Mouse (Mus musculus): ENCODE data around the gene Ppip5k2. TPM values are rescaled to one million over a fixed set of nuclear protein-coding genes. Genes with fewer than 3 reads are reported as not detected.

The Ppip5k2 gene
- polyA plus RNA-seq (2014; fragmentation: Nextera tagmentation; extraction: Ambion mirVana): 56.7 and 56.9 TPM in 2 replicates

DNA sequence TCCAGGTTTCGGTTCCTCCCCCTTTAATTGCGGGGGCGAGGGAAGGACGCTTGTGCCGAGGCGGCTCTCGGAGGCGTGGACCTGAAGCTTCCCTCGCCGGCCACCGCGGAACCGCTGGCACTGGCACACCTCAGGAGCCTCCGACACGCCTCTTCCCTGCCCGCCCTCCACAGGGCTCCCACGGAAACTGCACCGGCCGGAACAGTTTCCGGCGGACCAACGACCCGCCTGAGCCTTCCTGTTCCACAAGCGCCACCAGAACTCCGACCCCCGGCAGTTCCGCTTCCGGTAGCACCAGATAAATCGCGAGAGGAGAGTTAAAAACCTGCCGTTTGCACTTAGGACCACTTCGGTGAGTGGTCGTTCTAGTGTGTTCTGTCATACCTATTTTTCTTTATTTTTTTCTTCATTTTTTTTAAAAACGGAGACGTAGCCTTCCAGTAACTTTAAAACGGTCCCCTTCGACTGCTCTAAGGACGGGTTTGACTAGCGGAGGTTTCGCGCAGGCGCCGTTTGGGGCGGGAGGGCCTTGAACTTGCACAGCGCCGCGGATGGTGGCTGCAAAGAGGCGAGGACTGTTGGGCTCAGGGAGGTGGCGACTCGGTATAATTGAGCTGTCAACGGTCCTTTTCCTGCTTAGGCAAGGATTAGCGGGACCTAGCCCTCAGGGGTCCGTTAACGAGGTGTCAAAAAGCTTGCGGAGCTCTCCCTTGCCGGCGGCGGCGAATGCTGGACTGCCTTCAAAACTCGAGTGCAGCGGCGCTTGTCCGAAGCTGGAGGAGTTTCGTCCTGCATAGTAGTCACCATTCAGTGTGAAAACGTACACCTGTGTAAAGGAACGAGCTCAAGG is at the start of gene Ppip5k2, which contains the start of gene Gin1:
Ppip5k2 (minus strand) TSS at position 508 of the 850 bp plus-strand sequence.
Gin1 (plus strand) TSS at position 269 of the 850 bp plus-strand sequence.
- H3K4me3 ChIP-seq (ENCODE audit: low read depth, low read length): peak within 1 kb of the TSS; percentile 84
- under 1% methylated on average over 58 of the region's 66 CpGs for WGBS
- H3K27ac ChIP-seq (ENCODE audit: low read depth, low read length): peak within 1 kb of the TSS; percentile 61
- no peaks in the 10 kb centered on the region for H3K36me3 ChIP-seq (ENCODE audit: control insufficient read depth, insufficient read depth, low read length)
- H3K4me2 ChIP-seq (replicated peaks; ENCODE audit: low read depth, low read length): peak within 1 kb of the TSS; percentile 70
- no peaks in the 10 kb centered on the region for H3K9me3 ChIP-seq (ENCODE audit: control insufficient read depth, low read length)
- no peaks in the 10 kb centered on the region for H3K4me1 ChIP-seq (replicated peaks; ENCODE audit: control insufficient read depth, insufficient read depth, low read length)
- H3K27me3 ChIP-seq (ENCODE audit: control insufficient read depth, insufficient read depth, low read length): no peaks in the 10 kb centered on the region
- peak within 1 kb of the TSS; percentile 88 for H3K9ac ChIP-seq (ENCODE audit: low read depth, low read length)
- ATAC-seq (ENCODE audit: low FRiP score): peak; percentile 99
- DNase-seq (ENCODE audit: low spot score): peak; percentile 96

DNA sequence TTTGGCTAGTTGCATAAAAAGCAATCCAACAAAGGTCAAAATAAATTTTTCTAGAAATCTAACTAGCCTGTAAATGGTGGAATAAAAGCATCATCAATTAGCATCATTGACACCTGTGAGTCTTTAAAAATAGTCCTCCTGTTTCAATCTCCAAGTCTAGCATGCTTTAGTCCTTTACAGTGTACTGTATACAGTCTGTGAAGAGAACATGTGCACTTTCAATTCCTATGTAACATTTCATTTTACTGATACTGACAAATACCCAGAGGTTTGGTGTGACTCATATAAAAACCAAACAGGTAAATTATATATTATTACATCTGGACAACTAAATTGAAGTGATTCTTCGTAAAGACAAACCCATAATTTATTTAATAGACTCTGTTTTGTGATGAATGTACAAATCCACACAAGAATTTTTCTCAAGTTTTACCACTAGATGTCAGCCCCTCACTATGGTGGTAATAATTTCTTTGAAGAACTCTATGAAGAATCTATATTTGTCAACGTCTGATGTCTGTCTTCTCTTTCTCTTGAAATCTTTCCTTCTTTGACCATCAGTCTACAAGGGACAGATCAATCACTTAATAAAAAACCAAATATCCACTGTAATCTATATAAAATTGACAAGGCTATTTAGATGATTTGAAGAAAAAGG is 39.2 kb upstream of the Ppip5k2 start:
- H3K36me3 ChIP-seq (ENCODE audit: control insufficient read depth, insufficient read depth, low read length): no peaks in the 10 kb centered on the region
- H3K9ac ChIP-seq (ENCODE audit: low read depth, low read length): no peak overlapping the region
- no peaks in the 10 kb centered on the region for H3K27me3 ChIP-seq (ENCODE audit: control insufficient read depth, insufficient read depth, low read length)
- H3K9me3 ChIP-seq (ENCODE audit: control insufficient read depth, low read length): no peaks in the 10 kb centered on the region
- H3K4me1 ChIP-seq (replicated peaks; ENCODE audit: control insufficient read depth, insufficient read depth, low read length): no peaks in the 10 kb centered on the region
- ATAC-seq (ENCODE audit: low FRiP score) (peak; percentile 47; the same call in 1 of the 2 replicates), DNase-seq (ENCODE audit: low spot score) (peak; percentile 35)
- no peak overlapping the region for H3K4me2 ChIP-seq (replicated peaks; ENCODE audit: low read depth, low read length)
- no peak overlapping the region for H3K27ac ChIP-seq (ENCODE audit: low read depth, low read length)
- no peak overlapping the region for H3K4me3 ChIP-seq (ENCODE audit: low read depth, low read length)
- 57% methylated on average over 2 of the region's 2 CpGs for WGBS

DNA sequence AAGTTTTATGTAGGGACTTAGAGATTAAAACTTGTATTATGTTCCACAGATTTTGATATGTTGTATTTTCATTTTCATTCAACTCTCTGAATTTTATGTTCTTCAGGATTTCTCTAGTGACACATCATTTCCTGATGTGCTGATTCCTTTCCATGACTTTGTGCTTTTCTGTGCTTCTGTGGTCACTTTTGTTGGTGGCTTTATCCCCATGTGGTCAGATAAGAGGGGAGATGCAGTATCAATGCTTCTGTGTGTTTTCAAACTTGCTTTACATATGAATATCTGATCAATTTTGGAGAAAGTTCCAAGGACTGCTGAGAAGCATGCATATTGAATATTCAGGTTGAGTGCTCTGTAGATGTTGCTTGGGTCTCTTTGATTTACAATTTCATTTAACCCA is 34.3 kb upstream of the Ppip5k2 start:
- Histone ChIP-seq H3K9ac (ENCODE audit: low read depth, low read length) (no peak overlapping the region), H3K9me3 (ENCODE audit: control insufficient read depth, low read length) (no peaks in the 10 kb centered on the region), H3K27me3 (ENCODE audit: control insufficient read depth, insufficient read depth, low read length) (no peaks in the 10 kb centered on the region), H3K4me1 (replicated peaks; ENCODE audit: control insufficient read depth, insufficient read depth, low read length) (no peaks in the 10 kb centered on the region), H3K36me3 (ENCODE audit: control insufficient read depth, insufficient read depth, low read length) (no peaks in the 10 kb centered on the region), H3K27ac (ENCODE audit: low read depth, low read length) (no peak overlapping the region), H3K4me2 (replicated peaks; ENCODE audit: low read depth, low read length) (no peak overlapping the region), H3K4me3 (ENCODE audit: low read depth, low read length) (no peak overlapping the region)
- no peak for DNase-seq (ENCODE audit: low spot score)
- ATAC-seq (ENCODE audit: low FRiP score): no peak

DNA sequence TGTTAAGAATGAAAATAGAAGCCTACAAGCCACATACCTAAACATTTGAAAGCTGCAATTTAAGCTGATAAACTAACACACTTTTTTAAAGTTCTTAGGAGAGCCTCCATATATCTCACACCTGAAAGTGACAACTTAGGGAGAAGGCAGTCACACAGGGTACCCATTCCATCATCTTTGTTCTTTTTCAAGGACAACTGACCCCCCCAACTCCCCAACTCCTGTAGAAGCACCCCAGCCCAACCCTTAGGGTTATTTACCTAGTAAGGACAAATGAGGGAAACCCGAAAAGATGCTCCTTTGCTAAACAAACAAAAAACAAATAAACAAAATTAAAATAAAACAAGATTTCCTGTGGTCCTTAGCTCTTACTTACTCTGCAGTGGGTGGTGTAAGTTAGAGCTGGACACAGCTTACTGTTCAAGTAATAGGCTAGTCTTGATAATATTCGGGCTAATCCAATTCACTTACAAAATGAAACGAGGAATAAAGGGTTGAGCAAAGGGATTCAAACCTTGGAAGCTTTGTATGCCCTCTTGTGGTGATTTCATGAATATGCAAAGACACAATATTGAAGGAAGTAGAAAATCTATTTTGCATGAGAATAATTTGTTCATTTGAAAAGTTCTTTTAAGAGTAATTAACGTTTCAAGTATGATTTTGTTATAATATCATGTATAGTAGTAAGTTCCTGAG is 32.1 kb upstream of the Ppip5k2 start:
- no peak overlapping the region for H3K9ac ChIP-seq (ENCODE audit: low read depth, low read length)
- ATAC-seq (ENCODE audit: low FRiP score): no peak

DNA sequence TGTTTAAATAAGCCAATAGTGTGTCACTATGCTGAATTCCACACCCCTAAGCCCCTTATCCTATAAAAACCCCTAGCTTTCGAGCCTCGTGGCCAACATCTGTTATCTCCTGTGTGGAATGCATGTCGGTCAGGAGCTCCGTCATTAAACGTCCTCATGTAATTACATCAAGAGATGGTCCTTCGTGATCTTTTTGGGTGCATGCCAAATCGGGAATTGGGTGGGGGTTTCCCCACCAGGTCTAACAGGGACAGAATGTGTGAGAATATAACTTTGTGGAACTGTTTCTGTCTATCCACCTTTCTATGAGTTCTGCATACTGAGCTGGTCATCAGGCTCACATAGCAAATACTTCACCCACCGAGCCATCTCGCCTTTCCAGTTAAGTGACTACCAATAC is 25.7 kb upstream of the Ppip5k2 start:
- Histone ChIP-seq H3K27me3 (ENCODE audit: control insufficient read depth, insufficient read depth, low read length) (no peaks in the 10 kb centered on the region), H3K27ac (ENCODE audit: low read depth, low read length) (no peak overlapping the region), H3K4me1 (replicated peaks; ENCODE audit: control insufficient read depth, insufficient read depth, low read length) (no peaks in the 10 kb centered on the region), H3K4me2 (replicated peaks; ENCODE audit: low read depth, low read length) (no peak overlapping the region), H3K9ac (ENCODE audit: low read depth, low read length) (no peak overlapping the region), H3K9me3 (ENCODE audit: control insufficient read depth, low read length) (no peaks in the 10 kb centered on the region), H3K36me3 (ENCODE audit: control insufficient read depth, insufficient read depth, low read length) (no peaks in the 10 kb centered on the region), H3K4me3 (ENCODE audit: low read depth, low read length) (no peak overlapping the region)
- DNase-seq (ENCODE audit: low spot score) (no peak), ATAC-seq (ENCODE audit: low FRiP score) (no peak)
- WGBS: 91% methylated on average over 9 of the region's 9 CpGs

More for the DNA sequence above, 32.1 kb upstream of the Ppip5k2 start:
- no peaks in the 10 kb centered on the region for H3K27me3 ChIP-seq (ENCODE audit: control insufficient read depth, insufficient read depth, low read length)
- H3K4me3 ChIP-seq (ENCODE audit: low read depth, low read length): no peak overlapping the region
- no peak overlapping the region for H3K27ac ChIP-seq (ENCODE audit: low read depth, low read length)
- H3K4me1 ChIP-seq (replicated peaks; ENCODE audit: control insufficient read depth, insufficient read depth, low read length): no peaks in the 10 kb centered on the region
- 47% methylated on average over 4 of the region's 4 CpGs for WGBS
- H3K9me3 ChIP-seq (ENCODE audit: control insufficient read depth, low read length): no peaks in the 10 kb centered on the region
- H3K36me3 ChIP-seq (ENCODE audit: control insufficient read depth, insufficient read depth, low read length): no peaks in the 10 kb centered on the region
- H3K4me2 ChIP-seq (replicated peaks; ENCODE audit: low read depth, low read length): no peak overlapping the region
- peak; percentile 31 for DNase-seq (ENCODE audit: low spot score)

DNA sequence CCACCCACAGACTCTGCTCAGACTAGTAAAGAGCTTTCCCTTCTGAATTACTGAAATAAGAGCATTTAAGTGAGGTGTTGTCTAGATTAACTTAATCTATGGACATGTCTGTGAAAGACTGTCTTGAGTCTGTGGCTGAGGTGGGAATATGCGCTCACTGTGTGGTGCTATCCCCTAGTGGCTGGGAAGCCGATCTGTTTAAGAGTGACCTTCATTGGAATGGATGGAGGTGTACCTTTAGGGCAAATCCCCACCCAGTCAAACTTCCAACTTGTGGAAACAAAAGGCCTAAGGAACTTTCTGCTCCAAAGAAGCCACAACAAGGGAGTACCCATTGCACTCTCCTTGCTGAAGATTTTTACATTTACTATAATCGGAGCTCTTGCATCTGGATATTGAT is 23.9 kb upstream of the Ppip5k2 start:
- H3K9ac ChIP-seq (ENCODE audit: low read depth, low read length): no peak overlapping the region
- H3K27ac ChIP-seq (ENCODE audit: low read depth, low read length): no peak overlapping the region
- no peak for ATAC-seq (ENCODE audit: low FRiP score)
- H3K27me3 ChIP-seq (ENCODE audit: control insufficient read depth, insufficient read depth, low read length): no peaks in the 10 kb centered on the region
- H3K9me3 ChIP-seq (ENCODE audit: control insufficient read depth, low read length): no peaks in the 10 kb centered on the region
- no peak for DNase-seq (ENCODE audit: low spot score)
- no peak overlapping the region for H3K4me2 ChIP-seq (replicated peaks; ENCODE audit: low read depth, low read length)
- no peaks in the 10 kb centered on the region for H3K36me3 ChIP-seq (ENCODE audit: control insufficient read depth, insufficient read depth, low read length)
- H3K4me3 ChIP-seq (ENCODE audit: low read depth, low read length): no peak overlapping the region
- H3K4me1 ChIP-seq (replicated peaks; ENCODE audit: control insufficient read depth, insufficient read depth, low read length): no peaks in the 10 kb centered on the region
- 93% methylated on average over 3 of the region's 3 CpGs for WGBS

DNA sequence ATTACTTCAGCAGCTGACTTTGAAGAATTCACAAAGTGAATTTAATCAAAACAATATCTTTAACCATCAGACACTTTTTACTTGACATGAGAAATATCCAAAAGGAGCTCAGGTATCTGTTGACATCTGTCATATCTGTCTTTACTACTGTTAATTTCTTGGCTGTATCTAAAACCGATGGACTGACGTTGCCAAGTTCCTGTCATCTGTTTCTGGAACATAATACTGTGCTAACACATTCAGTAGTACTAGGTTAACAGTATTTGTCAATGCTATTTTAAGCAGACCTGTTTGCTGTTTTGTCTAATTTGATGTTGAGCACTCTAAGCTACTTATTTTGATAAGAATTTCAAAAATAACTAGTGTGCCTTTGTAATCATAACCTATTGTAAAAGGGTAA is 18.3 kb upstream of the Ppip5k2 start:
- DNase-seq (ENCODE audit: low spot score): no peak
- ATAC-seq (ENCODE audit: low FRiP score): no peak
- Histone ChIP-seq H3K4me2 (replicated peaks; ENCODE audit: low read depth, low read length) (no peak overlapping the region), H3K4me1 (replicated peaks; ENCODE audit: control insufficient read depth, insufficient read depth, low read length) (no peaks in the 10 kb centered on the region), H3K9ac (ENCODE audit: low read depth, low read length) (no peak overlapping the region), H3K27me3 (ENCODE audit: control insufficient read depth, insufficient read depth, low read length) (no peaks in the 10 kb centered on the region), H3K27ac (ENCODE audit: low read depth, low read length) (no peak overlapping the region), H3K36me3 (ENCODE audit: control insufficient read depth, insufficient read depth, low read length) (no peaks in the 10 kb centered on the region), H3K9me3 (ENCODE audit: control insufficient read depth, low read length) (no peaks in the 10 kb centered on the region), H3K4me3 (ENCODE audit: low read depth, low read length) (no peak overlapping the region)
- WGBS: 92% methylated on average over 2 of the region's 2 CpGs

DNA sequence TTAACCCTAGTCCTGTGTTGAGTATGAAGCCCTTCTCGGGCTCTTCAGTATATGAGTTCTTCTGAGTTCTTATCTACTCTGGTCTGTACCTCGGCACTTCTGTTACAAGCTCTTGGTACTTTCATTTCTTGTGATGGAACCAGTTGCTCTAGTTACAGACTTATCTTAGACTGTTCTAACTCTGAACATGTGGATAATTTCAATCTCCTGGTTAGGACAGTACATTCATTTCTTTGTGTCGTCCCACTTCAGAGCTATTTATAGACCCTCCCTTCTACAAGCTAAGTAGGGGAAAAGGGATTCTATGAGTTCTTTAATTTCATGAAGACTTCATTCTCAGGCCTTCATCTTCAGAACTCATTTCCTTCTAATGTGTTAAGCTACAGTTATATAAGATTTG is 17.5 kb upstream of the Ppip5k2 start:
- Histone ChIP-seq H3K4me1 (replicated peaks; ENCODE audit: control insufficient read depth, insufficient read depth, low read length) (no peaks in the 10 kb centered on the region), H3K27ac (ENCODE audit: low read depth, low read length) (no peak overlapping the region), H3K36me3 (ENCODE audit: control insufficient read depth, insufficient read depth, low read length) (no peaks in the 10 kb centered on the region), H3K9ac (ENCODE audit: low read depth, low read length) (no peak overlapping the region), H3K4me2 (replicated peaks; ENCODE audit: low read depth, low read length) (no peak overlapping the region), H3K4me3 (ENCODE audit: low read depth, low read length) (no peak overlapping the region), H3K27me3 (ENCODE audit: control insufficient read depth, insufficient read depth, low read length) (no peaks in the 10 kb centered on the region), H3K9me3 (ENCODE audit: control insufficient read depth, low read length) (no peaks in the 10 kb centered on the region)
- WGBS: 95% methylated on average over 3 of the region's 3 CpGs
- ATAC-seq (ENCODE audit: low FRiP score): no peak
- no peak for DNase-seq (ENCODE audit: low spot score)
